Mouse (Mus musculus): Measurements from ENCODE around the gene Spns1. TPM values are rescaled to one million over a fixed set of nuclear protein-coding genes. Genes with fewer than 3 reads are reported as not detected.
A peak's percentile ranks its signal among the peaks of the same experiment; 100 is the strongest.
"Not testable (repeated sequence)": the region's sequence is repeated elsewhere in the genome, so short reads cannot be mapped to it uniquely, and the experiment has no call there.

Spns1 gene
- total RNA-seq, 2 experiments from 2014 or later, result 78.8 to 91.0 TPM

- DNase-seq (ENCODE audit: low spot score in 2 of 2), result no peak
These were observed 37.0 kb downstream of the Spns1 start for GRCm38 (mm10) chr7:126340206-126340618.

- DNase-seq (ENCODE audit: low spot score in 2 of 2), result no peak
These were observed 37.7 kb downstream of the Spns1 start for GRCm38 (mm10) chr7:126339521-126339971.

GRCm38 (mm10) chr7:126338906-126339305 is 38.3 kb downstream of the Spns1 start:
- no peak for DNase-seq (ENCODE audit: low spot score in 2 of 2)

- no peak for DNase-seq (ENCODE audit: low spot score in 2 of 2)
These were observed 41.7 kb downstream of the Spns1 start for GRCm38 (mm10) chr7:126335556-126335955.

GRCm38 (mm10) chr7:126332691-126333090 is 44.6 kb downstream of the Spns1 start:
- DNase-seq (ENCODE audit: low spot score in 2 of 2), result no peak

- no peak for DNase-seq (ENCODE audit: low spot score in 2 of 2)
These were observed 46.6 kb downstream of the Spns1 start for GRCm38 (mm10) chr7:126330693-126331092.

GRCm38 (mm10) chr7:126329907-126330645 is 47.2 kb downstream of the Spns1 start:
- DNase-seq (ENCODE audit: low spot score in 2 of 2), result no peak

- DNase-seq (ENCODE audit: low spot score in 2 of 2), result not testable (repeated sequence)
These were observed 48.4 kb downstream of the Spns1 start for GRCm38 (mm10) chr7:126328848-126329247.

GRCm38 (mm10) chr7:126325576-126326273 is 51.5 kb downstream of the Spns1 start:
- not testable (repeated sequence) for DNase-seq (ENCODE audit: low spot score in 2 of 2)

GRCm38 (mm10) chr7:126324791-126325190 is 52.5 kb downstream of the Spns1 start:
- no peak for DNase-seq (ENCODE audit: low spot score in 2 of 2)

- peak; percentile 87 to 88 for DNase-seq (ENCODE audit: low spot score in 2 of 2)
These were observed 53.5 kb downstream of the Spns1 start for GRCm38 (mm10) chr7:126323729-126324128.

Small RNA genes within 50 kb of the gene (microRNA-seq; reads per million reads assigned to microRNA genes)
- 0 to 0.39 reads per million in 2 experiments for gene Mir7058

Other genes with a start within 250 kb of the Spns1 start
- 100 to 1,000 TPM; 104 to 106 TPM for gene Xpo6, start 176.9 kb downstream of the Spns1 start, total RNA-seq (2021)
- gene Sbk1, start 104.8 kb downstream of the Spns1 start, total RNA-seq (2021), result 100 to 1,000 TPM; 190 to 192 TPM
- 1 to 10 TPM in 1 of 2 experiments, under 1 TPM in 1; 0.73 to 1.8 TPM for gene Lat, start 7.9 kb downstream of the Spns1 start, total RNA-seq (2021)
- gene Nfatc2ip, start 19.3 kb upstream of the Spns1 start, total RNA-seq (2021), result 10 to 100 TPM in 1 of 2 experiments, 1 to 10 TPM in 1; 9.3 to 10.8 TPM
- under 1 TPM in 1 of 2 experiments, not detected in 1; 0.25 TPM for gene Cd19, start 37.4 kb upstream of the Spns1 start, total RNA-seq (2021)
- 10 to 100 TPM; 10.8 to 13.1 TPM for gene Rabep2, start 51.3 kb upstream of the Spns1 start, total RNA-seq (2021)
- under 1 TPM; 0.09 to 0.58 TPM for gene Atp2a1, start 85.7 kb upstream of the Spns1 start, total RNA-seq (2021)
- gene Sh2b1, start 98.0 kb upstream of the Spns1 start, total RNA-seq (2021), result 10 to 100 TPM; 68.1 to 69.6 TPM
- 100 to 1,000 TPM in 1 of 2 experiments, 10 to 100 TPM in 1; 88.2 to 106 TPM for gene Tufm, start 109.9 kb upstream of the Spns1 start, total RNA-seq (2021)
- 100 to 1,000 TPM; 118 to 123 TPM for gene Atxn2l, start 126.0 kb upstream of the Spns1 start, total RNA-seq (2021)
- gene Eif3c, start 189.0 kb upstream of the Spns1 start, total RNA-seq (2021), result 100 to 1,000 TPM; 199 to 200 TPM
- gene Apobr, start 207.5 kb upstream of the Spns1 start, total RNA-seq (2021), result under 1 TPM; 0.43 to 0.51 TPM
- gene Cln3, start 208.4 kb upstream of the Spns1 start, total RNA-seq (2021), result 10 to 100 TPM; 20.8 to 23.2 TPM
- gene Il27, start 217.5 kb upstream of the Spns1 start, total RNA-seq (2021), result not detected